Mouse (Mus musculus): ENCODE data around the gene Robo1.

DNA sequence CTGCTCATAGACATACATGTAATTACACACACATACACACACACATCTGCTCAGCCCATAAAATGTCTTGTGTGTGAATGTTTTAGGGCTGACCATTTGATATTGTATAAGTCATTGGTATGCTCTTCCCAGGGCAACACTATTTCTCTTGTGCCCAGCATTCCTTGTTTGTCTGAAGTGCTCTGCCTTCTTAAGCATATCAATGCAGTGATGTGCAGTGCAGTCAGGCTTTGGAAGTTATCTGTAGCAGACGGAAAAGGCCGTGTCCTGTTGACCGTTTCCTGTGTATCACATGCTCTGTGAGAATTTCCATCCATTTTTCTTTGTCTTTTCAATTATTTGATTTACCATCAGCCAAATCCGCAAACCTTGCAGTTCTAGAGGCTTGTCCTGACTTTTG is 412.9 kb downstream of the Robo1 start:
- no peak for TF ChIP-seq TAL1 (conservative IDR thresholded peaks at IDR 0.05; ENCODE audit: low read depth, low read length)
- no peak for TF ChIP-seq CTCF (IDR thresholded peaks at IDR 0.05; ENCODE audit: low read depth, low read length)
- no peak for TF ChIP-seq GATA2 (IDR thresholded peaks at IDR 0.05; ENCODE audit: borderline replicate concordance, low read depth, low read length)
- no peak for TF ChIP-seq GATA1 (IDR thresholded peaks at IDR 0.05; ENCODE audit: borderline replicate concordance, low read length)
- no peak for TF ChIP-seq POLR2AphosphoS5 (IDR thresholded peaks at IDR 0.05; ENCODE audit: insufficient replicate concordance, low read depth, low read length)
